Comparison of ENCODE assay signal across 8 mouse cellular contexts in the genomic region with DNA sequence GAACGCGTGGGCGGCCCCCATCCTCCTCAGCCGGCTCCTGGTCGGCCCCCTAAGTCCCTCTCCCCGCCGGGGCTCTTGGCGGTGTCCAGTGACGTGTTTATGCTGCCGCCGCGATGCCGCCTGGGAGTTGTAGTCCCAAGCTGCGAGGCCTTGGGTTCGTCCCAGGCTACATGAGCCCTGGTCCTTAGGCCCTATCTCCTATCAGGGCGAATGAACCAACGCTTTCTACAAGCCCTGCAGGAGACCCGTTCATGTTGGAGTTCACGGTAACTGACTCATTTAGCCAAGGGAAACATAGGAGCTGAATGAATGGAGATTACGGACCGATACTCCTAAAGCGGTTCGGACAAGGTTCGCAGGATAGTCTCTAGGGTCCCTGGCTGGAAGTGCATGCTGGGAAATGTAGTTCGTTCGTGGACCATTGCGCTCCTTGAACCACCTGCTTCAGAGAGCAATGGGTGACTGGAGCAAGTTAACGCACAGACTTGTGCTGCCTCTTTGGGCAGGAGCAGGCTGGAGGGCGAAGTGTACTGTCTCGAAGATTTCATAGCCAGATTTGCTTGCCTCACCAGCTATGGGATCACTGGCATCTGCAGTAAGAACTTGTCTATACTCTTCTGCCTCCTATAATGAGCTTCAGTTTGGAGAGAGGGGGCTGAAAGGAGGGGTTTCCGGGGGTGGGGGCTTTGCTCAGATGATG. TPM values are rescaled to one million over a fixed set of nuclear protein-coding genes. Genes with fewer than 3 reads are reported as not detected.
DNase-seq lines count a peak whose midpoint lies in the region; ATAC-seq lines count a peak whose summit lies in the region.

A gene (minus strand): TSS at position 77 of the 700 bp plus-strand sequence.

- ATAC-seq in hindbrain, embryonic 12.5 days (ENCODE audit: low FRiP score), result peak; percentile 98

- no peaks in the 10 kb centered on the region for H3K27me3 ChIP-seq in hindbrain, embryonic 12.5 days

- peak; percentile 95 for DNase-seq in NIH3T3 (ENCODE audit: low read depth)
- DNase-seq in cerebellum, postnatal 10 days, result peak; percentile 96 to 97
- DNase-seq in frontal cortex, postnatal 10 days (ENCODE audit: low spot score in 2 of 2), result peak; percentile 90 to 95
- peak; percentile 96 to 97 for DNase-seq in layer of hippocampus, postnatal 14 days (ENCODE audit: low spot score in 2 of 2)
- peak; percentile 92 for DNase-seq in lung, postnatal 14 days
- peak; percentile 90 for DNase-seq in retina, adult 2 months (ENCODE audit: low read depth, low spot score)
- peak; percentile 94 to 96 for DNase-seq in thymus, postnatal 36 days

- peaks cover 15% of the 10 kb centered on the region; the same call in 1 of the 2 replicates for H3K36me3 ChIP-seq in hindbrain, embryonic 12.5 days

- peak within 1 kb of the TSS; percentile 91 for H3K4me3 ChIP-seq in hindbrain, embryonic 12.5 days

- peaks cover 26% of the 10 kb centered on the region for H3K4me1 ChIP-seq in hindbrain, embryonic 12.5 days

- H3K4me2 ChIP-seq in hindbrain, embryonic 12.5 days (replicated peaks), result peak within 1 kb of the TSS; percentile 99

- peak within 1 kb of the TSS; percentile 89 for H3K27ac ChIP-seq in hindbrain, embryonic 12.5 days

- under 1% methylated on average over 31 of the region's 31 CpGs for WGBS in hindbrain, embryonic 12.5 days

- H3K9me3 ChIP-seq in hindbrain, embryonic 12.5 days (replicated peaks), result no peaks in the 10 kb centered on the region

- peak within 1 kb of the TSS; percentile 91 for H3K9ac ChIP-seq in hindbrain, embryonic 12.5 days

RNA-seq across cellular contexts. Expression of the gene that starts here (rescaled TPM):
- polyA plus RNA-seq in hindbrain, embryonic 12.5 days (2016; fragmentation: Nextera tagmentation; extraction: Ambion mirVana), result 18.8 and 19.8 TPM in 2 replicates
- 100 to 1,000 TPM; 197 TPM for total RNA-seq in layer of hippocampus, postnatal 14 days (2021)

Comparison
In these comparisons a context has a peak if more than half of its experiments do, and no peak if none do; other contexts are left out.
1. Peak in every context shown above with its lines: DNase-seq, ATAC-seq, H3K4me3 ChIP-seq and H3K27ac ChIP-seq.